Mouse (Mus musculus): ENCODE measurements around the gene Ppp5c. TPM values are rescaled to one million over a fixed set of nuclear protein-coding genes. Genes with fewer than 3 reads are reported as not detected.
A peak's percentile ranks its signal among the peaks of the same experiment; 100 is the strongest.

Ppp5c gene
- total RNA-seq, 2 experiments from 2014 or later: 31.6 to 51.4 TPM

DNA sequence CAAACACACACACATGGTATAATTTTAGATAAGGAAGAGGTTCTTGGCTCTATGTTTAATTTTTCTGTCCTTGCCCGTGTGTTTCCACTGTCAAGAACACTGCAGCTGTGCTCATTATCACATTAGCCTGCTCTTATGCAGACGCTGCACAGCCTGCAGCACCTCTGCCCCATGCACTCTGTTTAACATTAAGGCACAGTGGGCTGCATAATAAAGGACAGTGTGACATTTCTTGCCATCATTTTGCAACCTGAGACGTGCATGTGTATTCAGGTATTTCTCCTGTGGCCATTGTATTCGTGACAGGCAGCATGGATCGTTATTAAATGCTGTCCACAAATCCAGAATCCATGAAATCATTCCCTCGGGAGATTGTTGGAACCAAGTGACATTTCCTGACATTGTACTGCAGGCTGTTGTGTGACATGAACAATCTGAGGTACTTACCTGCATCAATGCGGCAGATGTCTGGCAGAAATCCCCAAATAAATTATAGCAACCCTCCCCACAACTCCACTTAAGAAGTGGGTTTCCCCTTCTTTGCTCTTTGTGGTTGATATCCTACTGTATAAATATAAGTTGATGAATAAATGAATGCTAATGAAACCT is 40.1 kb downstream of the Ppp5c start:
- no peak for ATAC-seq (ENCODE audit: poor library complexity, severe bottlenecking)

DNA sequence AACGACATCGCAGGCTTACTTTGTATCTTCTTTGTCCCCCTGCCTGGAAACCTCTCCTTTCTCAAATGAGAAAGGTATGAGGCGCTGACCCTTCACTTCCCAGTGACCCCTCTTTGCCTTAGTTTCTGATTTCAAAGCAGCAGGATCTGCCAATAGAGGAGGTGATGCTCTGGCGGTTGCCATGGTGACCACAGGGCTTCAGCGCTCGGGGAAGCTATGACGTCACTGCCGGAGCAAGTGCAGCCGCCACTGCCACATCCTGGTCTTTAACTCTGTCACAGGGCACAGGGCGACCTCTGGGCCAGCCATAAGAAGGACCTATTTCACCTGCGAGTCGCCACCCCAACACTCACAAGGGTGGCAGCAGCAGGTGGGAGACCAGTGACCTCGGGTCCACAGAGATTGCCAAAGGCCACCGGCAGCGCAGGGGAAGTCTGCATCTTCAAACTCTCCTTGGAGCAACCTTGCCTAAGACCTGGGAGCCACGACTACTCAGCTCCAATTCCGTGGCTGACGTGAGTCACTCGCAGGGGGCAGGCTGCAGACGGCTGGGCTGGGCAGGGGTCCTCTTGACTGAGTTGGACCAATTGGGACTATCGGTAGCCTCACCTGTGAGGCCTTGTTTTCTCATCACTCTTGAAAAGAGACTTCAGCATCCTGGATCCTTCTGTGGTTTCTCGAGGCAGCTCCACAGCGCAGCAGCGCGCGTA is 44.7 kb downstream of the Ppp5c start, which contains the start of gene Gm42372:
Gene Gm42372 (plus strand): TSS at position 228 of the 710 bp plus-strand sequence.
- peak; percentile 80 for ATAC-seq (ENCODE audit: poor library complexity, severe bottlenecking)

DNA sequence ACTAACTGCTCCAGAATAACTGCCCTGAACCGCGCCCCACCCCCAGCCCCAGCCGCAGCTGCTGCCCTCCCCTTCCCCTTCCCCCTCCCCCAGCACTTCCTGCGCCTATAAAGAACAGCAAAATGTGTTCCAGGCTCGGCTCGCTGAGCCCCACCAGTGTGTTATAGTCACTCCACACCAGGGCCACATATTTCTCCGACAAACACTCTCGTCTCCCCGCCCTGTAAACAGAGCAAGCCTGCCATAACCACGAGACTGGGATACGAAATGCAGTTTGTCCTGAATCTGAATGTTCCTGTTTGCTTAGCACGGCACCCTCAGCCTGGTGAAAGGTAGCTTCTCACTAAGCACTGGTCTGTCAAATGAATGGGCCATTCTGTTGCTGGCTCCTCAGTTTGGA is 47.4 kb downstream of the Ppp5c start:
- ATAC-seq (ENCODE audit: poor library complexity, severe bottlenecking): peak; percentile 51

DNA sequence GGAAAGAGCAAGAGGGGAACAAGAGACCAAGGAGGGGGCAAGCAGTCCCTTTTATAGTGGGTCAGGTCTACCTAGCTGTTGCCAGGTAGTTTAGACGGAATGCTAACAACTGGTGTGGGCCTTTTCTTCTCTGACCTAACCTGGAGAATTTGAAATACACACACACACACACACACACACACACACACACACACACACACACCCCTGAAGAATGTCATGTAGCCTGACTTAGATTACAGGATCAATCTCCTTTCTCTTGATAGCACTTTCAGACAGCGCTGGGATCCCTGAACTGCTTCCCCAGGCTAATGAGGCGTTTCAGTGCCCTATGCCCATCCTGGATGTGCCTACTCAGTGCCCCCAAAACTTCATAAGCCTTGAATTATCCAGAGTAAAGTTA is 49.1 kb downstream of the Ppp5c start:
- no peak for ATAC-seq (ENCODE audit: poor library complexity, severe bottlenecking)

DNA sequence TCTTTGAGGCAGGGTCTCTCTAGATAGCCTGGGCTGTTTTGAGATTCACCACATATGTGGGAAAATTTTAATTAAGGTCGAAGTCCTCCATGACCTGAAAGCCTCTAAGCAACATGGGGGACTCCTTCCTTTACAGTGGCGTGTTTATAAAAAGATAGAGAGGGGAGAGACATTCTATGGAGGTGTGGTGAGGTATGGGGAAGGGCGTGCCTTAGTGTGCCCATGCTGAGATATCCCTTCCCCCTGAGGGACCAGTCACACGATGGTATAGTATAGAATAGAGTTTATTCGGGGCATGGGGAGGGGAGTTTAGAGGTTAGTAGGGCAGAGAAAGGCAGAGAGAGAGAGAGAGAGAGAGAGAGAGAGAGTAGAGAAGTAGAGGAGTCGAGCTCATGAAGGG is 49.6 kb downstream of the Ppp5c start:
- ATAC-seq (ENCODE audit: poor library complexity, severe bottlenecking): no peak

DNA sequence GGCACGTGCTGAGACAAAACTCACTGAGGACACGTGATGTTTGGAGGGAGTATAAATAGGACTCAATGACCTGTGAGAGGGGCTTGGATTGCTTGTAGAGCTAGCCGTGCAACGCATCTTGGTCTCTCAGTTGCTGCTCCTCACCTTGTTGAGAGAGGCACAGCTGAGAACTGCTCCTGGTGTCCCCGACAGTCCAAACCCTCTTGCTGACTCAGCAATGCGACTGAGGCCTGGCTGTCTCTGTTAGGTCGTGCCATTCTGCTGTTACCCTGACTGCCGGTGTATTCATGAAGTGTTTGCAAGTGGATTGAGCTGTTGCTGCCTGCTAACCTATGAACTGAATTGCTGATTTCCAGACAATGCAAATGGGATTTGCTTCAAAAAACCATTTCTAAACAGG is 51.4 kb downstream of the Ppp5c start:
- ATAC-seq (ENCODE audit: poor library complexity, severe bottlenecking): no peak

DNA sequence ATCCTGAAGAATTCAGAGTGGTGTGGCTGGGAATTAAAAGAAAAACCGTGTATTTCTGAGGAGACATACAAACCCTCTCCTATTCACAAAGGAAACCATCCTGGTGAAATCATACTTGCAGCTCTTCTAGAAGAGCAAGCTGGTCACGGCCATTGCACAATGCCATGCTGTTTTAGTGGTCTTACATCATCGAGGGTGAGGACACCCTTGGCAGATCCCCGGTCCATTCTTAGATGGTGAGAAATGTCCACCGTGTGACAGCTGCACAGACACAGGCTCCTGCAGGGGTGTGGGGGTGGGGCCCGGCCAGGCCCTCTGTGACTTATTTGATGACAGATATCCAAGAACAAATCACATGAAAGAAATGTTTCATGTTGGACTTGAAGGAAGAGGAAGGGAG is 53.7 kb downstream of the Ppp5c start:
- ATAC-seq (ENCODE audit: poor library complexity, severe bottlenecking): peak; percentile 98

DNA sequence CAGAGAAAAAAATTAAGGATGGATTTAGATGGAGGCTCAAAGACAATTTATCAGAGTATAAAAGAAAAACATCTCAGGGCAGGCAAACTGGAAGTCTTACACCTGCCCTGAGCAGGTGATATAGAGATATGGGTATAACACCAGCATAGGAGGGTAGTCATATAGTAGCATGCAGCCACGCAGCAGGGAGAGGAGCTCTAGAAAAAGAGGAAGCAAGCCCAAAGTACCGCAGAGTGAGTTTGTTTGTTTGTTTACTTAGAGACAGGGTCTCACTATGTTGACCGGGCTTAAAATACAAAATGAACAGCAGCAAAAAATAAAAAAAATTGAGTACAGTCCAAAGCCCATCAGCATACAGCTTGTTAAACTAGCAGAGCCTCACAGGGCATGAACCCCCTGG is 56.6 kb downstream of the Ppp5c start:
- ATAC-seq (ENCODE audit: poor library complexity, severe bottlenecking): no peak

DNA sequence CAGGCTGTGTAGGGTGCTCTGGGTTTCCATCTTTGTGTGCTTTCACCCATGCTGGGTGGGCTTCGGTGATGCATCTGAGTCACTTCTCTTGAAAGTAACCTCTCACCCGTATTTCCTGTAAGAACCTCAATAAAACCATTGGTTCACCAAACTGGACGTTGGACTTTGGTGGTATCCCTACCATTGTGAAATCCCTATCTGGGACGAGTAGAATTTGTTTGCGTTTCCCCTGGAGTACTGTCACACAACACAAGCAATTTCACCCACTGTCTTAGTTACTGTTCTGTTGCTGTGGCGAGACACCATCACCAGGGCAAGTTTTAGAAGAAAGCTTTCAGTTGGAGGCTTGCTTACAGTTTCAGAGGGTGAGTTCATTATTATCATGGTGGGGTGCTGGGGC is 59.3 kb downstream of the Ppp5c start:
- ATAC-seq (ENCODE audit: poor library complexity, severe bottlenecking): no peak

DNA sequence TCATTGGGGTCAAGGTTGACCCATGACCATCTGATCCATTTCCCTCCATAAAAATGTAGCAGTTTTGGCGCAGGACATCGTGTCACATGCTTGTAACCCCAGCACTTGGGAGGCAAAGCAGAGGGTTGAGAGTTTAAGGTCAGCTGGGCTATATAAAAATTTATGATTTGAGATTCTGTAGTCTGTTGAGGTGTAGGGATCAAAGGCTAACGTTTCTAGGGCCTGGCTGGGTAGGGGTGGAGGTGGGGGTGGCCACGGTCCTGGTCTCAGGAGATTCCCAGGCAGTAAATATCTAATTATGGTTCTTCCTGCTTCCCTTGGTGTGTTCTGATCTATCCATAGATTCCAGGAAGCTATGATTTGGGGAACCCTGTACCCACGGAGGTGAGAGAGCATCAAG is 66.0 kb downstream of the Ppp5c start:
- ATAC-seq (ENCODE audit: poor library complexity, severe bottlenecking): no peak

DNA sequence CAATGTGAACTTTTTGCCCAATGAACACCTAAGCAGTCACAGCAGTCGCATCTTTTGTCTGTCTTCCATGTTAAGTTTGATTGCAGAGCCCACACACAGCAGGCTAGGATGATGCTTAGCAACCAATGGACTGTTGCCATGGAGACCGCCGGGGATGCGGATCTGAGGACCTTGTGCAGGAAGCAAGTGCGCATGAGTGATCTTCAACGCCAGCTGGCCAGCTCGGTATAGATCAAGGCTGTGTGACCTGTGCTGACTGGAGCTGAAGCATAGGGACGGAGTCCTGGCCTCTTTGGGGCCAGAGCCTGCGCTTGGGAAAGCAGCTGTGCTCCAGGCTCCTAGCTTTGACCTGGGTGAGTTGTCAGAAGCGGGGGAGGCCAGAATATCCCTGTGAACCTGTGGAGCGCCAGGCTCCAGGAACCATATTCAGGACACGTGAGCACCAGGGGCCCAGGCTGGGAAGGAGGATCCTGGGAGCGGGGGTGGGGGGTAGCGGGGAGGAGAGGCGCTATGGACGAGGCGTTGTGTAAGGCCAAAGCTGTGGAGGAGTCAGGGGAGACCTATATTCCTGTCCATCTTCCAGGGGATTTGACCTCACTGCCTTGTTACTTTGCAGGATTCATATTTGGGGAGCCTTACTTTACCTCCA is 68.1 kb downstream of the Ppp5c start, which contains the start of gene Pnmal1:
Gene Pnmal1 (plus strand): TSS at position 141 of the 649 bp plus-strand sequence.
- ATAC-seq (ENCODE audit: poor library complexity, severe bottlenecking): no peak

DNA sequence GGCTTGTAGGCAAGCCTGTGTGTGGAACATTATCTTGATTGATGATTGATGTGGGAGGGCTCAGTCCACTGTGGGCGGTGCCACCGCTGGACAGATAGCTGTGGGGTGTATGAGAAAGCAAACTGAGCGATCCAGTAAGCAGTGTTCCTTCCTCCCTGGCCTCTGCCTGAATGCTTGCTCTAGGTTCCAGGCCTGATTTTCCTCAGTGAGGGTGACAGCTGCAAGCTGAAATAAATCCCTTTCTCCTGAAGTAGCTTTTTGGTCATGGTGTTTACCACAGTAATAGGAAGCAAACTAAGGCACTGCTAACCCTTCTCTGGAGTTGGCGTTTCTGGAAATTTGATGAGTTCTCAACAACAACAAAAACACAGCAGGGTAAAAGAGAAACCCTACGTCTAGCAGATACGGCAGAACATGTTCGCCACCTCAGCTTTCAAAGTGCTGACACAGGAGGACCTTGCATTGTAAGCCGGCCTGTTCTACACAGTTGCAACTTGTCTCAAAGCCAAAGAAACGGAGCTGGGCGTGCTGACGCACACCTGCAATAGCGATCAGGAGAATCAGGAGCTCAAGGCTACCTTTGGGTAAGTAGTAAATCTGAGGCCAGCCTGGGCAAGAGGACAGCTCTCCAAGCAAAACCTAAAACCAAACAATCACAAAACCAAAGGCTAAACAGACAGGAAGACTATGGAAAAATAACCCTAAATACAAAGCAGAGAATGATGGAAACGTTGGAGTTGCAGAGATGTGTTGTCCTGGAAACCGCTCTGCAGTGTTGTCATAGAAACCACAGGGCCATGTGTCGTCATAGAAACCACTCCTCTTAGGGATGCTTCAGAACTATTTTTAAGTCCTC is 71.1 kb downstream of the Ppp5c start:
- ATAC-seq (ENCODE audit: poor library complexity, severe bottlenecking): no peak

DNA sequence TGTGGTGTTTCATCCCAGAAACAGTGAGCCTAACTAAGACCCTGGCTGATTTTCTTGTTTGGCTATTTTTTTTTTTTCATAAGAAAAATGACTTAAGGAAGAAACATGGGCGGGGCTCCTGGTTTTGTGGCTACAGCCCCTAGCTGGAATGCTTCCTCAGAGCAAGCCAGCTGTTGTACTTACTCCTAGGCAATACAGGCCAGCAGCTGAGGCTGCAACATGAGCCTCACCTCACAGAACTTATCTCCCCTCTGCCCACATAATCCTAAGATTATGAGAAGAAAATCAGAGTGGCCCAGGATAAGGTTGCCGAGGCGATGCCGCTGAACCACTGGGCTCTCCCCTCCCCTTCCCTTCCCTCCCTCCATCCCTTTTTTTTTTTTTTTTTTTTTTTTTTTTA is 72.0 kb downstream of the Ppp5c start:
- no peak for ATAC-seq (ENCODE audit: poor library complexity, severe bottlenecking)

Other genes starting within 250 kb of the Ppp5c start
- gene Slc1a5, start 246.6 kb downstream of the Ppp5c start, total RNA-seq (2015): 48.1 and 55.7 TPM in 2 replicates
- gene Slc1a5, start 246.6 kb downstream of the Ppp5c start, total RNA-seq (2017): 27.8 and 28.4 TPM in 2 replicates
- 25.7 and 27.6 TPM in 2 replicates for gene Strn4, start 212.0 kb downstream of the Ppp5c start, total RNA-seq (2015)
- gene Strn4, start 212.0 kb downstream of the Ppp5c start, total RNA-seq (2017): 45.9 and 50.0 TPM in 2 replicates
- 8.1 and 12.4 TPM in 2 replicates for gene Fkrp, start 211.2 kb downstream of the Ppp5c start, total RNA-seq (2015)
- gene Fkrp, start 211.2 kb downstream of the Ppp5c start, total RNA-seq (2017): 8.1 and 10.6 TPM in 2 replicates
- gene Prkd2, start 185.0 kb downstream of the Ppp5c start, total RNA-seq (2015): 8.8 and 14.0 TPM in 2 replicates
- 9.4 and 10.1 TPM in 2 replicates for gene Prkd2, start 185.0 kb downstream of the Ppp5c start, total RNA-seq (2017)
- 0.09 and 0.23 TPM in 2 replicates for gene Dact3, start 152.6 kb downstream of the Ppp5c start, total RNA-seq (2015)
- gene Dact3, start 152.6 kb downstream of the Ppp5c start, total RNA-seq (2017): 0.15 and 0.16 TPM in 2 replicates
- gene Gng8, start 136.1 kb downstream of the Ppp5c start, total RNA-seq (2015): not detected in 2 replicates
- 0.48 TPM in 1 of 2 replicates, not detected in the other for gene Gng8, start 136.1 kb downstream of the Ppp5c start, total RNA-seq (2017)
- 16.0 and 18.1 TPM in 2 replicates for gene Ptgir, start 121.4 kb downstream of the Ppp5c start, total RNA-seq (2015)
- gene Ptgir, start 121.4 kb downstream of the Ppp5c start, total RNA-seq (2017): 14.5 and 16.6 TPM in 2 replicates
- gene Calm3, start 103.8 kb downstream of the Ppp5c start, total RNA-seq (2015): 113 and 140 TPM in 2 replicates
- gene Calm3, start 103.8 kb downstream of the Ppp5c start, total RNA-seq (2017): 322 and 392 TPM in 2 replicates
- not detected in 2 replicates for gene Pnmal2, start 83.2 kb downstream of the Ppp5c start, total RNA-seq (2015)
- gene Pnmal2, start 83.2 kb downstream of the Ppp5c start, total RNA-seq (2017): not detected in 2 replicates
- gene Pnmal1, start 68.2 kb downstream of the Ppp5c start, total RNA-seq (2015): not detected in 2 replicates
- not detected in 2 replicates for gene Pnmal1, start 68.2 kb downstream of the Ppp5c start, total RNA-seq (2017)
- 0.18 TPM in 1 of 2 replicates, not detected in the other for gene Gm42372, start 44.8 kb downstream of the Ppp5c start, total RNA-seq (2015)
- gene Gm42372, start 44.8 kb downstream of the Ppp5c start, total RNA-seq (2017): 0.04 and 0.11 TPM in 2 replicates
- gene Ccdc8, start 35.2 kb downstream of the Ppp5c start, total RNA-seq (2015): 0.02 and 0.07 TPM in 2 replicates
- 0.40 and 0.69 TPM in 2 replicates for gene Ccdc8, start 35.2 kb downstream of the Ppp5c start, total RNA-seq (2017)
- gene Hif3a, start 34.5 kb upstream of the Ppp5c start, total RNA-seq (2015): 0.11 and 0.25 TPM in 2 replicates
- 0.24 TPM in 1 of 2 replicates, not detected in the other for gene Hif3a, start 34.5 kb upstream of the Ppp5c start, total RNA-seq (2017)
- 0.04 TPM in 1 of 2 replicates, not detected in the other for gene Psg16, start 46.1 kb upstream of the Ppp5c start, total RNA-seq (2015)
- 0.28 TPM in 1 of 2 replicates, not detected in the other for gene Psg16, start 46.1 kb upstream of the Ppp5c start, total RNA-seq (2017)
- gene Ceacam3, start 122.4 kb upstream of the Ppp5c start, total RNA-seq (2015): not detected in 2 replicates
- not detected in 2 replicates for gene Ceacam3, start 122.4 kb upstream of the Ppp5c start, total RNA-seq (2017)
- not detected in 2 replicates for gene Psg29, start 175.6 kb upstream of the Ppp5c start, total RNA-seq (2015)
- not detected in 2 replicates for gene Psg29, start 175.6 kb upstream of the Ppp5c start, total RNA-seq (2017)

Data from megakaryocyte, adult 5-6 weeks (primary cell).